Mouse (Mus musculus): Measurements from ENCODE around the gene Psmc5. TPM values are rescaled to one million over a fixed set of nuclear protein-coding genes. Genes with fewer than 3 reads are reported as not detected.
"Not testable (repeated sequence)": the region's sequence is repeated elsewhere in the genome, so short reads cannot be mapped to it uniquely, and the experiment has no call there.

Gene Psmc5
- 152 and 156 TPM in 2 replicates for polyA plus RNA-seq (2012; rRNA removed)

GRCm38 (mm10) chr11:106255685-106256451, at the start of gene Psmc5, which contains the start of gene Ftsj3:
Gene Psmc5, plus strand, starts transcription at chr11:106256154.
Gene Ftsj3, minus strand, starts transcription at chr11:106256079.
- peak; percentile 97 for DNase-seq (ENCODE audit: low spot score)

GRCm38 (mm10) chr11:106212771-106213170, 43.2 kb upstream of the Psmc5 start:
- no peak for DNase-seq (ENCODE audit: low spot score)

- DNase-seq (ENCODE audit: low spot score): no peak
These were observed 41.1 kb upstream of the Psmc5 start for GRCm38 (mm10) chr11:106214856-106215255.

GRCm38 (mm10) chr11:106215450-106215859, 40.5 kb upstream of the Psmc5 start:
- no peak for DNase-seq (ENCODE audit: low spot score)

- DNase-seq (ENCODE audit: low spot score): peak; percentile 70
These were observed 39.8 kb upstream of the Psmc5 start, which contains the start of gene Ccdc47 for GRCm38 (mm10) chr11:106215927-106216729. Gene Ccdc47, minus strand, starts transcription at chr11:106216344.

- peak; percentile 79 for DNase-seq (ENCODE audit: low spot score)
These were observed 39.0 kb upstream of the Psmc5 start, which contains the start of gene Ddx42 for GRCm38 (mm10) chr11:106216730-106217490. Gene Ddx42, plus strand, starts transcription at chr11:106216926.

- no peak for DNase-seq (ENCODE audit: low spot score)
These were observed 35.4 kb upstream of the Psmc5 start for GRCm38 (mm10) chr11:106220603-106221002.

GRCm38 (mm10) chr11:106233978-106234377, 22.0 kb upstream of the Psmc5 start:
- DNase-seq (ENCODE audit: low spot score): not testable (repeated sequence)

GRCm38 (mm10) chr11:106246834-106247233, 9.1 kb upstream of the Psmc5 start:
- DNase-seq (ENCODE audit: low spot score): no peak

GRCm38 (mm10) chr11:106249326-106249725, 6.6 kb upstream of the Psmc5 start:
- DNase-seq (ENCODE audit: low spot score): no peak

- no peak for DNase-seq (ENCODE audit: low spot score)
These were observed 1.2 kb upstream of the Psmc5 start for GRCm38 (mm10) chr11:106254767-106255166.

GRCm38 (mm10) chr11:106255174-106255573, 780 bp upstream of the Psmc5 start:
- DNase-seq (ENCODE audit: low spot score): no peak

GRCm38 (mm10) chr11:106256775-106257174, 821 bp downstream of the Psmc5 start:
- no peak for DNase-seq (ENCODE audit: low spot score)

GRCm38 (mm10) chr11:106260826-106261450, 5.0 kb downstream of the Psmc5 start:
- no peak for DNase-seq (ENCODE audit: low spot score)

- no peak for DNase-seq (ENCODE audit: low spot score)
These were observed 8.0 kb downstream of the Psmc5 start for GRCm38 (mm10) chr11:106263963-106264362.

GRCm38 (mm10) chr11:106264988-106265387, 9.0 kb downstream of the Psmc5 start:
- no peak for DNase-seq (ENCODE audit: low spot score)

- DNase-seq (ENCODE audit: low spot score): no peak
These were observed 9.6 kb downstream of the Psmc5 start for GRCm38 (mm10) chr11:106265570-106265969.

GRCm38 (mm10) chr11:106266431-106266830, 10.5 kb downstream of the Psmc5 start:
- no peak for DNase-seq (ENCODE audit: low spot score)

- peak; percentile 47 for DNase-seq (ENCODE audit: low spot score)
These were observed 11.4 kb downstream of the Psmc5 start for GRCm38 (mm10) chr11:106267311-106267852.

GRCm38 (mm10) chr11:106267871-106268270, 11.9 kb downstream of the Psmc5 start:
- DNase-seq (ENCODE audit: low spot score): no peak
